Mouse (Mus musculus) small intestine, adult 2 months (tissue): ENCODE data around the gene Steap4.

Source experiments
- CTCF ChIP-seq: fragments of 200-500 bp; IDR thresholded peaks from 2 replicates; pipeline ENCODE4 v1.5.1; 2012; ENCODE audit warnings: low read depth, mild to moderate bottlenecking, control low read depth, inconsistent platforms, low read length, moderate library complexity, mixed read lengths; ENCODE audit not compliant: insufficient replicate concordance, insufficient read length; ENCODE audit errors: extremely low read depth
- POLR2A ChIP-seq: fragments of 200-500 bp; IDR thresholded peaks from 2 replicates; pipeline ENCODE4 v1.6.1; 2012; ENCODE audit warnings: low read depth, mild to moderate bottlenecking, control low read depth, inconsistent platforms, low read length, moderate library complexity

DNA sequence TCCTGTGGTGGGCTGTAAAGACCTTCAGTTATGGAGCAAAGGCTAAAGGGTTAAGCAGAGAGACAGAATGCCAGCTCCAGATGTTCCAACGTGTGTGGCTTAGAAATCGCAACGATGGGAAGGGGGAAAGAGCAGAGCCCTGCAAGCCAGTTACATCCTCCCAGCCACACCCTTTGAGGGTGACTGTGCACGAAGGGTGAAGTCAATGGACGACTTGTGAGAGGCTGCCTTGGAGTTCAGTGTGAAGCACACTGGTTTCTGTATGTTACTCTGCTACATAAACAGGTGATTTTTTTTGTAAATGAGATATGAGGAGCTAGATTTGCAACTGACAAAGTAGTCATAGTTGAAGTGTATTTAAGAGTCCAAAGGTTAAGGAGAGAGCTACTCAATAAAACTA is 33.5 kb downstream of the Steap4 start:
- TF ChIP-seq CTCF (no peak), POLR2A (no peak)
